Mouse (Mus musculus) spleen, embryonic (tissue): ENCODE results near the gene Rpusd4.

Experiments used
- CTCF ChIA-PET: fragments of 350-600 bp; sonication (Branson Sonifier 250); formaldehyde crosslinking; loops from one replicate; lab custom pipeline; 2022; lab: Charles Lee

Rpusd4 gene

DNA sequence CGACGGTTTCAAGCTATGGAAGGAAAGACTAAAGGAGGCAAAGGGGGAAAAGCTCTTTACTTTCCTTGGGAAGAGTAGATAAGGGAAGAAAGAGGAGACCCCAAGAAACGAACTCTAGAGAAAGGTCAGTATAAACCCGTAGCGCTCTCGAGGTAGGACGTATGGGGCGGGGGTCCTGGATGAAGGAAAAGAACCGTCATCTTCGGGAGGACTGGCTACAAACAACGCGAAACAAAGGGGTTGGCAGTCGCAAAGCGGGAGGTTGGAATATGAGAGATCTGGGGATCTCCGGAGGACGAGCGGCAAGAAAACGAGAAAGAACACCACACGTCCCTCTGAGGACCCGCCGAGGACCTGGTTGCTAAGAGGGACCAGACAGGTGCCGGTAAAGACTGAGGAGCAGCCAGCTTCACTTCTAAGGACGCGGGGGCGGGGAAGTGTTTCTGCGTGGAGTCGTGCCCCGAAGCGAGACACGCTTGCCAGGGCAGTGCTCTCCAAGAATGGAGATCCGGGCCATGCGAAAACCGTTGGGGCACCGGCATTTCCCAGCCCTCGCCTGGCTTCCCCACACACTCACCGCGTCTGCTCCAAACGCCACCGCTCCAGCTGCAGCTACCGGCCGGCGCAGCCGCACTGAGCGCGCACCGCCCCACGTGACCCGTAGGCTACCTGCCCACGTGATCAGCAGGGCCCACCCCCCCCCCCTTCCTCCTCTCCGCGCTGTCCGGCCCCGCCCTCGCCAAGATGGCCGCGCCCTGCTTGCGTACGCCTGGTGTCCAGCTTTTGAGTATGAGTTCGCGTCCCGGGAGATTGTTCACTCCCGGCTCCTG is at the start of gene Rpusd4, which contains the start of gene Fam118b:
Gene Rpusd4 (plus strand): TSS at position 720 of the 830 bp plus-strand sequence.
Gene Fam118b (minus strand): TSS at position 660 of the 830 bp plus-strand sequence.
- CTCF ChIA-PET = interaction anchor here (0.7 kb wide), 1 partner anchor 14 kb away, joined by 11 read pairs; no protein-coding TSS in a partner anchor

DNA sequence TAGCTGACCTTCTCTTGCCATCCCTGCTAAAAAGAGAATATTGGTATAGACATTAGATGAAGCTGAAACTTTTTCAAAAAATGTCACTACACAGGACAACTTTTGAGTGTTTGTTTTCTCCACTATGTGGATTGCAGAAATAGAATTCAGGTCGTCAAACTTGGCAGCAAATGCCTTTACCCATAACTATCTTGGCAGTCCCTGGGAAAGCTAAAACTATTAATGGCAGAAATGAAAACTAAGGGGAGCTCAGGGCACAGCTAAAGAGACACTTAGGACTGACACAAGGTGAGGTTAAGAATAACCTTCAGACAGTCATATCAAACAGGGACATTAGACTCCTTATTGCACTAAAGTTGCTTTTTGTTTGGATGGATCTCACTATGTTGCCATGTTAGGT is 49.7 kb upstream of the Rpusd4 start:
- CTCF ChIA-PET = no interaction called here

DNA sequence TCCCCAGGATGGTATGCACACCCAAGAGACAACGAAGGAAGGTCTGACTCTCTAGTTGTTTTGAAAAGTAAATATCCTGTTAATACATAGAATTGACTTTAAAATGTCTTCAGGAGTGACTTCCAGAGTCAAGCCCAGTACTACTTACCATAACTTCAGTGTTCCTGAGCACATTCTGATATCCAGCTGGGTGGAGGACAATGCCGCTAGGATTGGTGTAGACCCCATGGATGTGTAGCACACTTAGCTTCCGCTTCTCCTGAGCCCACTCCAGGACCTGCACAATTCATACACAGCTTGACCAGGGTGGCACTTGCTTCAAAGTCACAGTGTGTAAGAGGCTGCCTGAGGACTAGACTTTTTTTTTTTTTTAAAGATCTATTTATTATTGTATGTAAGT is 44.2 kb upstream of the Rpusd4 start:
- CTCF ChIA-PET = no interaction called here

DNA sequence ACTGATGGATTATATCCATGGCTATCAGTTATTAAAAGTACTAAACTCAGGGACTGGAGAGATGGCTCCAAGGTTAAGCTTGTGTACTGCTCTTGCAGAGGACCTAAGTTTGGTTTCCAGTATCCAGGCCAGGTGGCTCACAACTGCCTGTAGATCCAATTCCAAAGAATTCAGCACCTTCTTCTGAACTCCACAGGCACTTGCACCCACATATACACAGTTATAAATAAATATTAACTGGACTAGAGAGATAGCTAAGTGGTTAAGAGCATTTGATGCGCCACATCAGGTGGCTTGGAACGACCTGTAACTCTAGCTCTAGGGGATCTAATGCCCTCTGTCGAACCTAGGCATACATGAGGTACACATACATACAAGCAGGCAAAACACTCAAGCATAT is 39.0 kb upstream of the Rpusd4 start:
- CTCF ChIA-PET = interaction anchor here (0.7 kb wide), 1 partner anchor 29 kb away, joined by 4 read pairs; the partner anchor contains the start of gene Srpr

DNA sequence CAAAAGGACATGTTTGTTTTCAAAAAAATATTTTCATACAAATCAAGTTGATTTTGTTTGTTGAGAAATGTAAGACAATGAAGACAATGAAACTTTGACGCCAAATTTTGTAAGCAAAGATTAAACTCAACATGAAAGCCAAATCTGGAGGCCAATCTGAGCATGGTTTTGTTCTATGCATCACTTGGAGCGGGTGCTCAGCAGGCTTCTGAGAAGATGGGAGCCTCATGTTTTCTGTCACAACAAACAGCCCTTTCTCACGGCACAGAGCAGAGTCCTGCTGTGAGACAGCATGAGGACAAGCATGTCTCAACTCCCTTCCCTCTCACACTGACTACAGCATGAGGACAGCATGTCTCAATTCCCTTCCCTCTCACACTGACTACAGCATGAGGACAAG is 31.7 kb upstream of the Rpusd4 start:
- CTCF ChIA-PET = no interaction called here

DNA sequence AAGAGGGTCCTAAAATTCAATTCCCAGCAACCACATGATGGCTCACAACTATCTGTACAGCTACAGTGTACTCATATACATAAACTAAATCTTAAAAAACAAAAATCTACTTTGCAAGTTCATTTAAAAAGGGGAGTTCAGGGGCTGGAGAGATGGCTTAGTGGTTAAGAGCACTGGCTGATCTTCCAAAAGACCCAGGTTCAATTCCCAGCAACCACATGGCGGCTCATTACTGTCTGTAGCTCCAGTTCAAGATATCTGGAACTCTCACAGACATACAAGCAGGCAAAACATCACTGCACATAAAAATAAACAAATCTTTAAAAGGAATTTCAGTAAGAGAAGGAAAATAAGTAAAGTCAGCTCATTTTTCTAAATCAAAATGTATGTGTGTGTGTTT is 29.3 kb upstream of the Rpusd4 start:
- CTCF ChIA-PET = no interaction called here

DNA sequence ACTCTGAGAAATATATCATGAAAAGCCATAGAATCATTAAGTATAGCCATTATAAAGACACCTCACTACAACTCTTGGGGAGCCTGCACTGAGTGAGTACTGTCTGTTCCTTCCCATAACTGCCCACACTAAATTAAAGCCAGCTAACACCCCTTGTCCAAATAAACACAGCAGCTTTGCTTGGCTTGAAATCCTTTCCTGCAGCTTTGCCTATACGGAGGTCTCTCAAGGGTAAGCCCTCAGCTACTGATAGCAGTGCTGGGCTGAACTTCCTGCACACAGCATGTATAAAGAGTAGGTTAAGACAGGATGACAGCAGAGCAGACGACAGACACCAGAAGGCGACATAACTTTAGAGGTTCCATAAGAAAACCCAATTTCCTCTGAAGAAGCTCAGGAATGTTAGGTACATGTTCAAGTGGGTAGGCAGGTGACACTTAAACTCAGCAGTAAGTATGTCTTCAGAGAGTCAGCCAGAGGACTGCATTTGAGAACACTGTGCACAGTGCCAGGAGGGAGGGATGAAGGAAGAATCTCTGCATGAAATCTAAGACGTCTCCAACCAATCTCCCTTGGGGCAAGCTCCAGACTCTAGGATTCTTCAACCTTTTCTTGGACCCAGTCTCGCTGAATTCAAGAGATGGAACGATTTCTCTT is 28.6 kb upstream of the Rpusd4 start:
- CTCF ChIA-PET = no interaction called here

DNA sequence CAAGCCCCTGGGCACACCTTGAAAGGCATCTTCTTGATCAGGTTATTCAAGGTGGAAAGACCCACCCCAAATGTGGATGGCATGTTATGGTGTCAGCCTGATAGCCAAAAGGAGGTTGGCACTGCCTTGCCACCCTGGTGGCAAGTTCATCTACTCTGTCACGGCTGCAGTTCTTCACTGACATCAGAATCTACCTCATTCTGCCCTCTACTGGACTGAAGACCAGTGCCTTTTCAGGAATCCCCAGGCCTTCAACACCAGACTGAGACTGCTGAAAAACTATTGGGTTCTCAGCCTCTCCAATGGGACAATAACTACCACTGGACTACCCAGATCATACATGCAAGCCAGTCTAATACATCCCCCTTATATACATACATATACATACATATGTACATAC is 27.9 kb upstream of the Rpusd4 start:
- CTCF ChIA-PET = no interaction called here

DNA sequence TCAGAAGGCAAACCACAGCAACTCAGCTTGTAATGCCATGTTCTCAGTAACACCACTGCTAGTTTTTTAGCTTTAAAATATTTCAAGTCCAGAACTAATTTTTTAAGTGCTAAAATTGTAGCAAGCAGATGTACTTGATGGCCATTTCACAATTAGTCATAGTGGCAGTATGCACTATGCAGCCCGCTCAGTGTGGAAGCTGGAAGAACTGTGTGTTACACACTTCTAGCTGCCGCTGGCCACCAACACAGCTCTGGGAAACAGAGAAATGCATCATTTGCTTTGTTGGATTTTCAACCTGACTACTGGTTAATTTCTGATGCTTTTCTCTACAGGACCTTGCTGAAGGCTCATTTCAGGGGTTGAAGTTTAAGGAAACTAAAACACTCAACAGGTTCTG is 20.3 kb upstream of the Rpusd4 start:
- CTCF ChIA-PET = no interaction called here

DNA sequence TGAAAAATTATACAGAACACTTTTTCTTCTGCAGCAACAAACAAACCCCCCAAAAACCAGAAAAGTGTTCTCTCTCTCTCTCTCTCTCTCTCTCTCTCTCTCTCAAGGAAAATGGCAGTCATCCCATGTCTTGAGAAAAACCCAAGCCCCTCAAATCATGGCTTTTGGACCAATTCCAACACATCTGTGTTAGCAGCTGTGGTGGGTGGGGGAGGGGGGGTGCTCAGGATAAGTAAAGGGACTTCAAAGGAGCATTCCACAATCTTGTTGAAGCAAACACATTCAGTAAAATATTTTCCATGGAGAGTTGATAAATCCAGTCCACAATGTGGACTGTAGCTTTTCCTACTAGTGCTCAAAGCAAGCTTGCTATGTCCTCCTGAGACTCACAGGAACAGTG is 18.2 kb upstream of the Rpusd4 start:
- CTCF ChIA-PET = no interaction called here

DNA sequence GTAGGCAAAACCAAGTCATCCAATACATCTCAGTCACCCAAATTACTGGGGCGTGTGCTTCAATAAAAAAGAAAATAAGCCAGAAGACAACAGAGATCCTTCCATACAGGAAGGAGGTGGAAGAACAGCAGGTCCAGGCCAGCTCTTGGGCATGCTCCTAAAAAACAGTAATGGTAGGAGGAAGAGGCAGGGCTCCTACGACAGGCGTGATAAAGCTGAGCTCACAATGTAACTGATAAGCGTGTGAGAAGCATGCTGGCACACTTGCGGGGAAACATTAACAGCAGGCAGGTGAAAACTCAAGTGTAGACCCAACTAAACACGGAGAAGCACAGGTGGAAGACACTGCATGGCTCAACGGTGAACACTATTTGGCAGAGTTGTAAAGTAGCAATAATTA is 10.3 kb upstream of the Rpusd4 start:
- CTCF ChIA-PET = no interaction called here

DNA sequence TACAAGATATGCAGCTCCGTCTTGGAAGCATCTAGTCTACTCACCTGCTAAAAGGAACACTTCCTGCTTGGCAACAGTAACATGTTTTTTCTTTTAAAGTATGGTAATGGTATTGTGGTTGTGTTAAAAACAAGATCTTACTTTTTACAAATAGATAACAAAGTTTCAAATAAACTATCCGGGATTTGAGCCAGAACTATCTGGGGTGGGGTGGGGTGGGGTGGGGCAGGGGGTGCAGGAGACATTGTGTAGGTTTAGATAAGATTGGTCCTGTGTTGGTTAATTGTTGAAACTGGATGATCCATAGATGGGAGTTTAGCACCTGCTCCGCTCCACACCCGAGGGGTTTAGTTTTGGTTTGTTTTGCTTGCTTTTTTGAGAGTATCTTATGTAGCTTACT is 5.2 kb upstream of the Rpusd4 start:
- CTCF ChIA-PET = no interaction called here

DNA sequence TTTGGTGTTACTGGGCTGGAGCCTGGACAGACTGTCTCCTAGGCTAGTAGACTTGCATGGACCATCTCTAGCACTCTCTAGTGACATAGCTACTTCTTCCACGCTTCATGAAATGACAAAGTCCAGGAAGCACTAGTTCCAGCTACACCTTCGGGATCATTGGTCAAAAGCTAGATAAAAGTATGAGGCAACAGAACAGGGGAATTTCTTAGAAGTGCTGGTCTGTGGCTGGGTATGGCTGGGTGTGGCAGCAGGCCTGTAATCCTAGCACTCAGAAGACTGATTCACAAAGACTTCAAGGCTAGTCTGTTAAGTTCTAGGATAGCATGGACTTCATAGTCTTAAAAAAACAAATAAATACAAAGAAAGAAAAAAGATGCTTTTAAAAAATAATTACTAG is 4.2 kb upstream of the Rpusd4 start:
- CTCF ChIA-PET = no interaction called here

DNA sequence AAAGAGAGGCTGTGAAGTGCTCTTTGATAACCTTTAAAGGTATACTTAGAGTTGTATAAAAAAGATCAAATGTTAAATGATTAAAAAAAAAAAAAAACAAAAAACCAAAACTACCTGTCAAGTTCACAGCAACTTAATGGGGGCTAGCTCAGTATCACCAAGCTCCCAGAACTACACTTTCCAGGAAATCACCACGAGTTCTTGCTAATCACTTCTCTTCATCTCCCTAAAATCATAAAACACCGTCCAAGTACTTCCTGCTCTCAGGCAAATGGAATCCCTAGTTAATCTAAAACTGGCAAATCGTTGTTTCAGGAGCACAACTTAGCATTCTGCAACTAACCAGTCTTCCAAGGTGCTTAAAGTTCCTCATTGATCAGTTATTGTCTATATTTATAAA is 3.2 kb upstream of the Rpusd4 start:
- CTCF ChIA-PET = no interaction called here

DNA sequence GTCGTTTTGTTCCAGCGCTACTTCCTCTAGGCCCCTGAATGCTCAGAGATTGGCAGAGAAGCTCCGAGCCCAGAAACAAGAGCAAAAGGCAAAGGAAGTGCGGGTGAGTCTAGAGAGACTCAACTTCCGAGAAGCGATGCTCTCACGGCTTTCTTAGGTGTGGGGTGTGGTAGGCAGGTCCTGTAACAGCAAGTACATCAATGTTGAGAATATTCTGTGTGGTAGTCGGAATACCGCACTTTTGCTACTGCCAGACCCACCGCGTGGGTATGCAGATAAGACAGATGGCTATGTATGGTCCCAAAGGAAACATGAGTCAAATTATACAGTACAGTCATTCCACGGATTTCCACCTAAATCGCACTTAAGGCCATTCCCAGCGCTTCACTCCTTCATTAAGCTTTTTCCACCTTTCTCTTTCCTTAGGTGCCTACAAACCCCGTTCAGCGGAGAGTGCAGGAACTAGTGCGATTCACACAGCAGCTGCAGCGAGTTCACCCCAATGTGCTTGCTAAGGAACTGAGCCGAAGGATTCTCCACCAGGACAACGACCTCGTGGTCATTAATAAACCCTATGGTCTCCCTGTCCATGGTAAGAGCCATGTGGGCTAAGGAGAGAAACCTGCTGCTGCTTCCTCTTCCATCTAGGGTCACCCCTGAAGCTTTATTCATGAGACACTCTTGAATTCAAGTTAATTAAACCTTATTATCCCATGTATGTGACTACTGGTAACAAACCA is 481 bp downstream of the Rpusd4 start:
- CTCF ChIA-PET = no interaction called here

DNA sequence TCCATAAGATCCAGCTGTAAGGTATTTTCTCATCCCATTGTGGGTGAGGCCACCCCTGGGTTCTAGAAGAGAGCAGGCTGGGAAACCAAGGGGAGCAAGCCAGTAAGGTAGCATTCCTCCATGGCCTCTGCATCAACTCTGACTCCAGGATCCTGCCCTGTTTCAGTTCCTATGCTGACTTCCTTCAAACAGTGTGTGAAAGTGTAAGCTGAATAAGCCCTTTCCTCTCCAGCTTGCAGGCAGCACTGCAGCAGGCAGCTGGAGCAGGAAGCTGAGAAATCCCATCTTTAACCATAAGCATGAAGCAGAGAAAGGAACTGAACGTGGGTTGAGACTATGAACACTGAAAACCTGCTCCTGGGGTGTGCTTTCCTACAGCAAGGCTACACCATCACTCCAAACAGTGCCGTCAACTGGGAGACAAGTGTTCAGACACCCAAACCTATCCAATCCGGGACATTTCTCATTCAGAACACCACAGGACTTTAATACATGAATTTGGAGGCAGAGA is 10.2 kb downstream of the Rpusd4 start:
- CTCF ChIA-PET = no interaction called here

DNA sequence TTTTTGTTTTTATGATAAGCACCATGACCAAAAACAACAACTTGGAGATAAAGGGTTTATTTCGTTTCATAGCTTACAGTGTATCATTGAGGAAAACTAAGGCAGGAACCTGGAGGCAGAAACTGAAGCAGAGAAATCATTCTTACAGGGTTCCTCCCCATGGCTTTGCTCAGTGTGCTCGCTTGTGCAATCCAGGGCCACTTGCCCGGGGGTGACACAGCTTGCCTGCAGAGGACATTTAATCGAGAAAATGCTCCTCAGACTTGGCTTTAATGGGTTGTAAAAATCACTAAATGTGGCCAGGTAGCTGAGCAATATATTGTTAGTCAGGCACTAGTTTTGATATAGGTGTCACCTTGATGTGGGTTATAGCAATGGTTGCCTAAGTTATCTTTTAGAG is 10.8 kb downstream of the Rpusd4 start:
- CTCF ChIA-PET = no interaction called here

DNA sequence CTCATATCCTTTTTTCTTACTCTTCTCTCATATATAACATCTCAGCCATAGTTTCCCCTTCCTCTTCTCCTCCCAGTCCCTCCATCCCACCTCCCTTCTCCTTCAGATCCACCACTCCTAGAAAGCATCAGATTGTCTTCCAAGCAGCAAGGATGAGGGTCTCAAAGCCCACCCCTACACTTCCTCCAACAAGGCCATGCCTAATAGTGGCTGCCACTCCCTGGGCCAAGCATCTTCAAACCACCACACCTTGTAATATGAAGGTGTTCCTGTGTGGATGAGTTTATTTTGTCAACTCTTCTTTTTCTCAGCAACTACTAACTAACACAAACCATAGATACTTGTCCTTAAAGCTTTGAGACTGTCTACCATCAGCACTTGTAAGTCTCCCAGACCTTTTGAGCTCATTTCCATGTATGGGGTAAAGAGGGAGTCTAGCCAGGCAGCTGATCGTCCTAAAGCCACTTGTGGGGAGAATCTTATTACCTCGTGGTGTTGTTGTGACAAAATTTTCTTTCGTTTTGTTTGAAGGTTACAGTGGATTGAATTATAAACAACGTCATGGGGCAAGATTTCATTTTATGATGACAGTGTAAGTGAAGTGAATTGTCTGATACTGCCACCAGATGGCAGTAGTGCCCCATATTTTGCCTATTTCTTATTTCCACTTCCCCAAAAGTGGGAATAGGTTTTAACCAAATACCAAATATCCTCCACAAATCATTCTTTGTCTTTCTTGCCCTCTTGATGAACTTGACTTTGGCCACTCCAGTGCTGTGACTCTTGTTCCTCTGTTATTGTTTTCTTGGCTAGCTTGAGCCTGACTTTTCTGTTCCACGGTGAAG is 14.6 kb downstream of the Rpusd4 start:
- CTCF ChIA-PET = interaction anchor here (1.8 kb wide), 1 partner anchor 256 kb away, joined by 9 read pairs; no protein-coding TSS in a partner anchor

DNA sequence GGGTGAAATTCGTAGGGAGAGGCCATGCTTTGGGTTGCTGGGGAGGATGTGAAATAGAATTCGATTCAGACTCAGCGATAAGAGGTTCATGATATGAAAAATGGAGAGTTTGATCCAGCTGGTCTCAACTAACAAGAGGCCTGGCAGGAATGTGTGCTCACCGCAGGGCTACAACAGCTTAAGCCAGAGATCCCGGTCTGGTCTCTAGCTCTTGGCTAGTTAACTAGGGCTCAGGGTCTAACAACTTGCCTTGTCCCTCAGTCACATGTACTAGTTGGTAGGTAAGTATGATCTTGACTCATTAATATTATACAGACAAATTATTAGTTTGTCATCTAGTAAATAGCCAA is 15.2 kb downstream of the Rpusd4 start:
- CTCF ChIA-PET = interaction anchor here (1.8 kb wide), 1 partner anchor 255 kb away, joined by 9 read pairs; no protein-coding TSS in a partner anchor

DNA sequence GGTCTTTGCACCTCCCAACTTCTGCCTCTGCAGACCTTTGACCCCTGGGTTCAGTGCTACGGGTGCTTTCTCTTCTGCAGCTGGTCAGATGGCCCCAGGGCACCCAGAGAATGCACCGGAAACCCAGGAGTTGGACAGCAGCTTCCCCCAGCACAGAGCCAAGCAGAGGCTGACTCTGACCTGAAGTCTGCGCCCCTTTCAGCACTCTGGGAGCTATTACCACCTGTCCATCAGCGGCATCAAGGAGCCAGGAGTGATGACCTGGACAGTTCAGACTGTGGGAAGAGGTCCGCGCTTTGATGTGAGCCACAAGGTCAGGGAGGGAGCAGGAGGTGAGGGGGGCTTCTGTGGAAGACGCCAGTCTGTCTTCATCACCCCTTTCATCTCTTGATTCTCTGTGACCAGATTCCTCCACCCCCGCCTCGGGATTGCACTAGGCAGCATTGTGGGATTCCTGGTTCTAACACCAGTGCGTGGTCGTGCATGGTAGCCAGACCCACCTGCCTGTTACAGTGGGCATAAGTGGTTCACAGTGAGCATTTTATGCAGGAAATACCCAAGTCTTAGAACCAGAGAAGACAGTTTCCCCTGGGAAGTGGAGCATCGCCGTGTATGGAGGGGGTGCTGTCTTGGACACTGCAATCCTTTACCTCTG is 15.9 kb downstream of the Rpusd4 start:
- CTCF ChIA-PET = no interaction called here

DNA sequence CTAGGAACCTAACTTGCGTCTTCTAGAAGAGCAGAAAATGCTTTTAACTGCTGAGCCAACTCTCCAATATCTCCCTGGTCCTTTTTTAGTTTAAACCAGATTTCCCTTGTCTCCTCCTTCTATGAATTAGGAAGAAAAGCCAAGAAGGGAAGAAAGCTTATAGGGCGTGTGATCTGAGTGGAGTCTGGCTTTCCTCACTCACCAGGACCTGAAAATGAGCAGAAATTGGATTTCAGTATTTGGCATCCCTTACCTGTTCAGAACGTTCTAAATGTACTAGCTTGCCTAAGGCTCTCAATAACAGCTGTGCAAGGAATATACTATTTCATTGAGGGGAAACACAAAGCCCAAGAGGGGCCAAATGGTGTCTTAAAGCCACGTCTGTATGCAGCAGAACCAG is 16.7 kb downstream of the Rpusd4 start:
- CTCF ChIA-PET = no interaction called here
